ENCODE assay signal across 9 mouse cellular contexts in the genomic region with DNA sequence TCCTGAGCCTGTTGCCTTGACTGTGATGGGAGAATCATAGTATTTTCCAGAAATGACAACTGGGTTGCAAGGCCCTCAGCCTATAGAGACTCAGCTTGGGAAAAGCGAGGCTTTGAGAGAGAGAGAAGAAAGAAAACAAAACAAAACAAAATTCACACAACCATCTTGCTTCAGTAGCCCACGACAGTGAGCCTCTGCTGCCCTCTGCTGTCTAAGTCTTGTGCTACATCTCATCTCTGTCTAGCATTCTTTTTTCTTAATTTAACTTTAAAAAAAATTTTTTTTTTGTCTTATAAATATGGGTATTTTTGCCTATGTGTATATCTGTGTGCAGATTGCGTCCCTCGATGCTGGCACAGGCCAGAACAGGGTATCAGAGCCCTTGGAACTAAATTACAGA.
A peak's percentile ranks its signal among the peaks of the same experiment; 100 is the strongest.
DNase-seq lines count a peak whose midpoint lies in the region; ATAC-seq and TF ChIP-seq lines count a peak whose summit lies in the region.
"Had no signal": no experiment of that assay in that cellular context is flagged by ENCODE, and none has a peak within 500 bp of the region (broad histone marks: within the 10 kb centered on the region; RNA-seq: fewer than 3 reads in every experiment).

No protein-coding gene starts in this region.

- no peak overlapping the region for H3K4me2 ChIP-seq in liver, embryonic 11.5 days
- no peak overlapping the region for H3K4me2 ChIP-seq in forebrain, embryonic 16.5 days (ENCODE audit: low read length)

- WGBS in liver, adult 2 months, result 58% methylated on average over 4 of the region's 4 CpGs
- 37% methylated on average over 4 of the region's 4 CpGs for WGBS in liver, embryonic 11.5 days
- WGBS in forebrain, embryonic 16.5 days, result 35% methylated on average over 4 of the region's 4 CpGs

- peaks cover under 1% of the 10 kb centered on the region; the same call in 1 of the 2 replicates for H3K36me3 ChIP-seq in liver, adult 2 months (ENCODE audit: control insufficient read depth, insufficient read depth, low read length)
- H3K36me3 ChIP-seq in liver, embryonic 11.5 days (ENCODE audit: control insufficient read depth, insufficient read depth, low read length), result no peaks in the 10 kb centered on the region
- no peaks in the 10 kb centered on the region for H3K36me3 ChIP-seq in forebrain, embryonic 16.5 days (ENCODE audit: control insufficient read depth, insufficient read depth)

- no peak for ATAC-seq in cerebellum, adult (ENCODE audit: insufficient number of reproducible peaks, low FRiP score, low TSS enrichment)
- no peak for ATAC-seq in liver, embryonic 11.5 days (replicated peaks; ENCODE audit: low FRiP score)
- ATAC-seq in forebrain, embryonic 16.5 days, result peak; percentile 41; the same call in 1 of the 2 replicates

- peak; percentile 46 to 68 for DNase-seq in cerebellum, adult 18-20 months
- DNase-seq in liver, adult 2 months (ENCODE audit: extremely low read depth, low read depth, low spot score), result peak; percentile 20
- no peak for DNase-seq in liver, embryonic 11.5 days (ENCODE audit: low spot score)
- peak; percentile 73 for DNase-seq in brain, adult 2 months (ENCODE audit: low read depth, low spot score)
- peak; percentile 68 for DNase-seq in lung, postnatal 36 days
- DNase-seq in thymus, postnatal 14 days, result peak; percentile 58

- no peaks in the 10 kb centered on the region for H3K27me3 ChIP-seq in liver, adult 2 months (ENCODE audit: control insufficient read depth, insufficient read depth, low read length)
- no peaks in the 10 kb centered on the region for H3K27me3 ChIP-seq in liver, embryonic 11.5 days (replicated peaks; ENCODE audit: control insufficient read depth, insufficient read depth, low read length)
- H3K27me3 ChIP-seq in forebrain, embryonic 16.5 days (replicated peaks; ENCODE audit: control insufficient read depth, insufficient read depth, low read length), result no peaks in the 10 kb centered on the region

- H3K79me2 ChIP-seq in liver, adult 2 months (ENCODE audit: control insufficient read depth, insufficient read depth, low read length), result no peaks in the 10 kb centered on the region

- H3K4me3 ChIP-seq in liver, adult 2 months (ENCODE audit: insufficient read depth, low read depth, low read length), result no peak overlapping the region
- no peak overlapping the region for H3K4me3 ChIP-seq in liver, embryonic 11.5 days (ENCODE audit: low read depth, low read length)
- no peak overlapping the region for H3K4me3 ChIP-seq in forebrain, embryonic 16.5 days (replicated peaks; ENCODE audit: low read length)
- H3K4me3 ChIP-seq: myocyte had no signal

- TF ChIP-seq CTCF in liver, adult 2 months (IDR thresholded peaks at IDR 0.05; ENCODE audit: low read depth, low read length), result peak; percentile 67

- no peaks in the 10 kb centered on the region for H3K9me3 ChIP-seq in liver, embryonic 11.5 days (ENCODE audit: control insufficient read depth, low read length)
- H3K9me3 ChIP-seq in forebrain, embryonic 16.5 days (ENCODE audit: control insufficient read depth, low read length), result no peaks in the 10 kb centered on the region

- H3K9ac ChIP-seq in liver, adult 2 months (ENCODE audit: low read depth, low read length), result no peak overlapping the region
- no peak overlapping the region for H3K9ac ChIP-seq in liver, embryonic 11.5 days (ENCODE audit: low read depth, low read length)
- H3K9ac ChIP-seq in forebrain, embryonic 16.5 days (replicated peaks; ENCODE audit: low read depth, low read length), result peak overlapping the region; percentile 30

- no peak overlapping the region for H3K27ac ChIP-seq in liver, adult 2 months (replicated peaks; ENCODE audit: insufficient read depth, low read depth, low read length)
- H3K27ac ChIP-seq in liver, embryonic 11.5 days (ENCODE audit: low read depth, low read length), result no peak overlapping the region
- H3K27ac ChIP-seq in forebrain, embryonic 16.5 days (ENCODE audit: low read length), result peak overlapping the region; percentile 38; the same call in 1 of the 2 replicates

- no peak for TF ChIP-seq POLR2A in liver, adult 2 months (IDR thresholded peaks at IDR 0.05; ENCODE audit: extremely low read depth, insufficient read depth, low read length)

- peaks cover 26% of the 10 kb centered on the region for H3K4me1 ChIP-seq in liver, adult 2 months (ENCODE audit: control insufficient read depth, insufficient read depth, low read length)
- no peaks in the 10 kb centered on the region for H3K4me1 ChIP-seq in liver, embryonic 11.5 days (replicated peaks; ENCODE audit: control insufficient read depth, insufficient read depth, low read length)
- H3K4me1 ChIP-seq in forebrain, embryonic 16.5 days (replicated peaks; ENCODE audit: control insufficient read depth, insufficient read depth, low read length), result peaks cover 5% of the 10 kb centered on the region; the same call in 1 of the 2 replicates
